Mouse (Mus musculus): ENCODE results near the gene Olfr624. TPM values are rescaled to one million over a fixed set of nuclear protein-coding genes. Genes with fewer than 3 reads are reported as not detected.

The Olfr624 gene
- total RNA-seq (2021): not detected

GRCm38 (mm10) chr7:103671091-103671490, at the start of gene Olfr624:
Gene Olfr624 (minus strand): TSS chr7:103671191.
- no peak for DNase-seq

GRCm38 (mm10) chr7:103716398-103716797, 45.4 kb upstream of the Olfr624 start:
- peak; percentile 7 to 11 for DNase-seq

GRCm38 (mm10) chr7:103714371-103714770, 43.4 kb upstream of the Olfr624 start, which contains the start of gene Olfr243:
Gene Olfr243 (plus strand): TSS chr7:103714671.
- no peak for DNase-seq

GRCm38 (mm10) chr7:103712024-103712423, 41.0 kb upstream of the Olfr624 start:
- DNase-seq: no peak

GRCm38 (mm10) chr7:103699469-103699868, 28.5 kb upstream of the Olfr624 start:
- no peak for DNase-seq

- DNase-seq: no peak
These were observed 11.4 kb upstream of the Olfr624 start, which contains the start of gene Olfr625-ps1 for GRCm38 (mm10) chr7:103682420-103682819. Gene Olfr625-ps1 (plus strand): TSS chr7:103682720.

- no peak for DNase-seq
These were observed 7.4 kb downstream of the Olfr624 start, which contains the start of gene Olfr623 for GRCm38 (mm10) chr7:103663598-103663997. Gene Olfr623 (minus strand): TSS chr7:103663698.

- no peak for DNase-seq
These were observed 26.9 kb downstream of the Olfr624 start for GRCm38 (mm10) chr7:103644070-103644469.

GRCm38 (mm10) chr7:103642602-103643001, 28.4 kb downstream of the Olfr624 start, which contains the start of gene Olfr622:
Gene Olfr622 (minus strand): TSS chr7:103642702.
- DNase-seq: no peak

GRCm38 (mm10) chr7:103636795-103637194, 34.2 kb downstream of the Olfr624 start:
- no peak for DNase-seq

Other genes starting within 250 kb of the Olfr624 start
- gene Olfr605, start 225.8 kb downstream of the Olfr624 start, total RNA-seq (2021): not detected
- gene Olfr606, start 222.1 kb downstream of the Olfr624 start, total RNA-seq (2021): not detected
- gene Olfr607, start 207.0 kb downstream of the Olfr624 start, total RNA-seq (2021): not detected
- gene Olfr608, start 201.3 kb downstream of the Olfr624 start, total RNA-seq (2021): not detected
- not detected for gene Olfr609, start 173.1 kb downstream of the Olfr624 start, total RNA-seq (2021)
- gene Olfr610, start 159.1 kb downstream of the Olfr624 start, total RNA-seq (2021): not detected
- gene Olfr611, start 150.3 kb downstream of the Olfr624 start, total RNA-seq (2021): not detected
- gene Olfr612, start 128.5 kb downstream of the Olfr624 start, total RNA-seq (2021): not detected
- gene Olfr613, start 123.1 kb downstream of the Olfr624 start, total RNA-seq (2021): not detected
- gene Olfr615, start 115.1 kb downstream of the Olfr624 start, total RNA-seq (2021): not detected
- gene Olfr616, start 102.0 kb downstream of the Olfr624 start, total RNA-seq (2021): not detected
- not detected for gene Olfr617, start 98.1 kb downstream of the Olfr624 start, total RNA-seq (2021)
- not detected for gene Olfr618, start 81.1 kb downstream of the Olfr624 start, total RNA-seq (2021)
- gene Olfr619, start 70.6 kb downstream of the Olfr624 start, total RNA-seq (2021): not detected
- gene Olfr620, start 58.7 kb downstream of the Olfr624 start, total RNA-seq (2021): not detected
- gene Olfr622, start 28.5 kb downstream of the Olfr624 start, total RNA-seq (2021): not detected
- gene Olfr623, start 7.5 kb downstream of the Olfr624 start, total RNA-seq (2021): not detected
- gene Olfr625-ps1, start 11.5 kb upstream of the Olfr624 start, total RNA-seq (2021): not detected
- gene Olfr243, start 43.5 kb upstream of the Olfr624 start, total RNA-seq (2021): not detected
- gene Olfr628, start 59.2 kb upstream of the Olfr624 start, total RNA-seq (2021): not detected
- not detected for gene Olfr629, start 73.8 kb upstream of the Olfr624 start, total RNA-seq (2021)
- gene Olfr630, start 86.1 kb upstream of the Olfr624 start, total RNA-seq (2021): not detected
- gene Olfr69, start 100.4 kb upstream of the Olfr624 start, total RNA-seq (2021): not detected
- not detected for gene Olfr68, start 108.5 kb upstream of the Olfr624 start, total RNA-seq (2021)
- gene Olfr67, start 120.6 kb upstream of the Olfr624 start, total RNA-seq (2021): not detected
- 10 to 100 TPM; 35.4 to 54.6 TPM for gene Hbb-bt, start 142.8 kb upstream of the Olfr624 start, total RNA-seq (2021)
- gene Hbb-bs, start 156.9 kb upstream of the Olfr624 start, total RNA-seq (2021): 100 to 1,000 TPM; 247 to 439 TPM
- not detected for gene Hbb-bh2, start 169.3 kb upstream of the Olfr624 start, total RNA-seq (2021)
- gene Hbb-bh1, start 172.0 kb upstream of the Olfr624 start, total RNA-seq (2021): not detected
- gene Hbb-y, start 182.0 kb upstream of the Olfr624 start, total RNA-seq (2021): not detected
- gene Olfr66, start 215.1 kb upstream of the Olfr624 start, total RNA-seq (2021): not detected
- not detected for gene Olfr64, start 223.3 kb upstream of the Olfr624 start, total RNA-seq (2021)
- gene Olfr65, start 232.3 kb upstream of the Olfr624 start, total RNA-seq (2021): not detected

Data from layer of hippocampus, postnatal 36 days (tissue).